Mouse (Mus musculus): ENCODE measurements around the gene Itga6.

DNA sequence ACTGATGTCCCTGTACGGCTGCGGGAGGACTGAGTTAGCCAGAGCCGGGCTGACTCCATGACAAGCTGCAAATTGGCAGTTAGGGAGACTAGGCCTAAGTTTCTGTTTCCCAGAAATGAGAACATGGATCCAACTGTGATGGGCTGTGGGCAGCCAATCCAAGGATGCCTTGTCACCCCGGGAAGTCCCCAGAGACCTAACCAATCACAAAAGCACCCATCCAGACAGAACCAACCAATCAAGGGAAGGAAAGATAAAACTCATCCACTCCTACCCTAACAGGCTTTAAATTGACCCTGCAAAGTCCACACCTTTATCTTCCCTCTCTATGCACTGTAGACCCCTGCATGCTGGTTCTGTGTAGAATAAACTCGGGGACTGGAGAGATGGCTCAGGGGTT lies 31.0 kb upstream of the Itga6 start:
- TF ChIP-seq GATA1 (IDR thresholded peaks at IDR 0.05; ENCODE audit: borderline replicate concordance, low read length) (no peak), FLI1 (IDR thresholded peaks at IDR 0.05; ENCODE audit: low read length) (no peak)
